Mouse (Mus musculus): ENCODE data around the gene B430305J03Rik.

The B430305J03Rik gene

DNA sequence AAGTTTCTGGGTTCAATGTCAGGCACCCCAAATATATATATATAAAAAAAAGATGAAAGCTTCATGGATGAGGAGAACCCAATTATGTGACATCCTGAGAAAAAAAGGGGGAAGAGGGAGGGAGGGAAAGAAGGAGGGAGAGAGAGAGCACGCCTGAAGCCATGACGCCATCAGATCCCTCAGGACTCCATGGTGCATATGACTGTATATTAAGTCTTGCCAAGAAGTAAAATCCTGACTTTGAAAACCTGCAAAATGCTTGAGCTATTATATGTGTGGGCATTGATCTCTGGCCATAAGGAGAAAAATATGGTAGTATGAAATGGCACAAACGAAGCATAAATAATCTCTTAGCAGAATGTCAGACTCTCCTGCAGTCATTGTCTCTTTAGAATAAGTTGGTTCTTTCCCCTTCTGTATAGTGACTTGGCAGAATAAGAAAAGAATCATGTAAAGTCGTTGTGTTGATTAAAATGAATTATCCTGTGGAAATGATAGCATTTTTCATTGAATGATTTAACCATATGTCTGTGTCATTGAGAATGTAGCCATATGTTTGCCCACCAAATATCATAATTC lies 17.6 kb downstream of the B430305J03Rik start:
- no peak for DNase-seq (ENCODE audit: low read depth)

DNA sequence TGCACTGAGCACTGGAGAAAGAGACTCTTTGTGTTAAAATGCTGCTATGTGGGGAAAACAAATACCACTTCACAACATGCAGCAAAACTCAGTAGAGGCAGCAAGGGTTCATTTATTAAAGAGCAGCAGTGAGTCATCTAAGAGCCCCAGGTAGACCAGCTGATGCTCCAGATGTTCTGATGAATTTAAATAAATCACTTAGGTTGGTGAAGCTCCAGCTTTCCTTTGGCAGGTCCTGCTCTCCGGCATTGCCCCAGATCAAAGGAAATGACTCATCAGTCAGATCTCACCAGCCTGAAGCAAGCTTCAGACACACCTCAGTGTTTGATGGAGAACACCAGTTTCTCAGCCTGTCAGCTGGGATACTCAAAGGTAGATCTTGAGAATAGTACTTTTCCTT lies 20.1 kb downstream of the B430305J03Rik start:
- DNase-seq (ENCODE audit: low read depth), result no peak

DNA sequence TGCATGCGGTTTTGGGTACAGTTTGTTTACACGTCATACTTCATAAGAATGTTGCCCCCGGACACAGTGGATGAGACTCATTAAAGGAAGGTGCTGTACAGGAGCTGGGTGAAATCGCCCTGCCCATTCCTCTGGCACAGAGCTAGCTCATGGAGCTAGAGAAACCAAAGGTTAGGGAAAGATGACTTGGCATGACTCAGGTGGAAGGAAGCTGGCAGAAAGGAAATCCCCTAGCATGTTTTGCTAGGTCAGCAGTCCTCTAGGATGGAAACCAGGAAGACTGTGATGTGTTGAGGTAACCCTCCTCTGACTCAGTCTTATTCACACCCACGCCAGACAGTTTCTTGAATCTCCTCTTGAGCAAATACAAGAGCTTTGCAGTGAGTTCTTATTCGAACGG lies 21.7 kb downstream of the B430305J03Rik start:
- DNase-seq (ENCODE audit: low read depth), result no peak

DNA sequence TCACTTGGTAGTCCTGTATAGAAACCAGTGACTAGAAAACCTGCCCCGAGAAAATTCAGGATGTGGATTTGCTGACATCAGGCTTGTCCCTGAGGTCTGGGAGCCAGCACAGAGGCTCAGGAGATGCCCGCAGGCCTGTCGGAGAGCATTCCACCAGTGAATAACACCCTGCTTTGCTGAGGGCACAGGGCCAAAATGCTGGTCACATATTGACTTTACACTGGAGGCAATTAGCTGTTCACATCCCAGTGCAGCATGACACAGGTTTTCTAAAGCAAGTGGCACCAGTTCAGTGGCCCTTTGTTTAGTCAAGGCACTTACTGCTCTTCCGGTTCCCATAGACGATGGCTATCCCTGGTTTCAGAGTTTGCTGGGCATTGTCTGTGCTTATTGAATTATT lies 25.4 kb downstream of the B430305J03Rik start:
- no peak for DNase-seq (ENCODE audit: low read depth)

DNA sequence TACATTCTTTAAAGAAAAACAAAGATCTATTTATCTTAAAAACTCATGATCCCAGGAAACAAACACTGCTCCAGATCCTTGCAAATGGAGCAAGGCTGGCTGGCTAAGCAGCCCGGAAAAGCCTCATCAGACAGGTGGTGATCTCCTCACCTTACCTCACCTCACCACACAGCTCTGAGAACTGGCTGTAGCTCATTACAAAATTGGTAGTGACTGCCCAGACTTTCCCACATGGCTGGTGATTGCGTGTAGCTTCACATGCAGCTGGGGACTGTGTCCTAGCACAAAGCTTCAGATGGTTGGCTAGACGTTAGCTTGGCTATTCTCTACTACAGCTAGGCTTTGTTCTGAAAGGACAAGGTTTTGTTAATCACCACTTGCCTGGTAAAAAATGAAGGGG lies 28.5 kb downstream of the B430305J03Rik start:
- no peak for DNase-seq (ENCODE audit: low read depth)

DNA sequence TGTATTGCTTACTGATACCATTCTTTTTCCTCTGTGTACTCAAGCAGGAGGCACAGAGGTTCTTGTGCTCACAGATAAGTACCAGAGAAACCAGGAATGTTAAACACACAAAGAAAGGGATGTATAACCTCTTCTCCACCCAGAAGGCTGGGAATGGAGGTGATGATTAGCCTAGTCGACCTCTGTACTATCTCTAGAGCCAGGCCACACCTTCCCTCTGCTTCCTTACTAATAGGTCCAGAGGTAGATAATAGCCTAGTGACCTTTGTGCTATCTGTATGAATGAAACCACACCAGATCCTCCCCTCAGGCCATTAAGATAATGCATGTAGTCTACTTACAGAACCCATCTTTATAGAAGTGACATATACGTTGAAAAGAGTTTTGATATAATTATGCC lies 29.5 kb downstream of the B430305J03Rik start:
- DNase-seq (ENCODE audit: low read depth), result no peak

DNA sequence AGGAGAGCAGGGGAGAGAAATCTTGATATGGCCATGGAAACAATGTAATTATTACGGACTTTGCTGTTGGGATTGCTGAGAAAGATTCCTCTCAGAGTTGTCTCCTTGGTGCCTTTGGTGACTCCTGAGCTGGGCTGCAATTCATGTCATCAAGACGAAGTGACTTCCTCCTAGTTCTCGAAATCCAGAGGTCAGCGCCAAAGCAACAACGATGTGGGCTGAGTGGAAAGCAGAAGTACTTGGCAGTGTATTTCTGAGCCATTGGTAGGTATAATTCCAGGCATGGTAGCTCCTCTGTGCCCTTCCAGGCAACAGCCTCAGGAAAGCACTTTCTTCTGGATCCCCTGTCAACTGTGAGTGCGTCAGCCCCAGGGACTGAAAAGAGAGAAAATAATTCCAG lies 44.1 kb downstream of the B430305J03Rik start:
- DNase-seq (ENCODE audit: low read depth), result no peak

DNA sequence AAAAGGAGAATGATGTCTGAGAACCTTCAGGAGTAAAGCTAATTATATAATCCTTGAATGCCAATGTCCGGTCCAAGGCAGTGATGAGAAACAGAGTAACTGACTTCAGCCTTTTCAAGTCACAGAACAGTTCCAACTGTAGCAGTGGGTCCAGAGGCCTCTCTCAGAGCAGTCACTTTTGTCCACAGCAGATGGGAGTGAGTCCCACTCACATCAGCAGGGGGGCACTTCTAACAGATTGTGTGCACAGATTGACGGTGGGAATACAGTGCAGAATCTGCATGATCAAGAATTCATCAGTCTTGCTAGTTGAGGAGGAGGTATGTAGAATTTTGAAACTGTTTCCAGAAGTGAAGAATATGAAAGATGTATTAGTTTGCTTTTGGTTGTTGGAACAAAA lies 45.7 kb downstream of the B430305J03Rik start:
- DNase-seq (ENCODE audit: low read depth), result no peak

DNA sequence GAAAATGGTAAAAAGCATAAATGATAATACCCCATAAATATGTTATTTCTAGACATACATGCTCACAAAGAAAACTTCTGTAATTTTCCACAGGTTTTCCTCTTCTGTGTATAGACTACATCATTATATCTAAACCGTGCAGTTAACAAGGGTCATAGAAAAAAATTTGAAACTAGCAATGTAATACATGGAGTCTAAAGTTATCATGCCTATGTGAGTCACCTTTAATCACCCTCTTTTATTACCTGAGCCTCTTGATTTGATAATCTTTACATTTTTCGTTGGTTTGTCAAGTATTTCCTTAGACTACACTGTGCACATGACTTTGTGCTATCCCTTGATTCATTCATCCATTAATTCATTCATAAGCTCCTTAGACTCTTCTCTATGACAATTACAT lies 50.7 kb downstream of the B430305J03Rik start:
- DNase-seq (ENCODE audit: low read depth), result no peak

Data from naive thymus-derived CD4-positive, alpha-beta T cell, adult 2 months (primary cell).